Mouse (Mus musculus): ENCODE data around the gene Zfp2. TPM values are rescaled to one million over a fixed set of nuclear protein-coding genes. Genes with fewer than 3 reads are reported as not detected.

Gene Zfp2
- 5.6 and 7.7 TPM in 2 replicates for polyA plus RNA-seq (2015; fragmentation: Nextera tagmentation; extraction: Ambion mirVana)

DNA sequence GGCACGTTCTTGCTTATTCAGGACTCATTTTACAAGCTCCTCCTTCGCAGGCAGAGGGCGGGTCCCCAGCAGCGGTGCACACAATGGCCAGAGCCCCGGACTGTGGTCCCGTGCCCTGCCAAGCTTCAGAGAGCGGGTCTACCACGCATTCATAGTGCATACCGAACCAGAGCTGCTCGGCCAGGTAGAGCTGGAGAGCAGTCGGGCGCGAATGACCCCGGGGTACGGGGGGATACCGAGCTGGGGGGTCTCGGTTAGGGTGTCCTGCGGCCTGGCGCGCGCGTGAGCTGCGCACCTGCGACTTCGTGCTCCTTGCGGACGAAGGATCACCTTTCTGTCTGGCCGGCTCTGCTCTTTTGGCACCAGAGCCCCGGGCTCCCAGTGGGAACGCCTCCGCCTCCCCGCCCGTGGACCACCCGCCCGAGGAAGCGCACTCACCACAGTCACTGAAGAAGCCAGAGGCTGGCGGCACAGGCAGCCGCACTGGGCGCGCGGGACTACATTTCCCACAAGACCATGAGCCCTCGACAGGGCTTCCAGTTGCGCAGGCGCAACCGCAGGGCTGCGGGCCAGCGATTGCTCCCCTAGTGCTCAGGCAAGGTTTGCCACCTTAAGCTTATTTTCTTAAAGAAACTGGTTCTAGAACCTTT lies at the start of gene Zfp2:
Zfp2 (minus strand) TSS at position 495 of the 650 bp plus-strand sequence.
- Histone ChIP-seq H3K27me3 (no peaks in the 10 kb centered on the region), H3K4me2 (peak within 1 kb of the TSS; percentile 67), H3K9me3 (replicated peaks) (no peaks in the 10 kb centered on the region), H3K27ac (peak within 1 kb of the TSS; percentile 55), H3K36me3 (peaks cover 14% of the 10 kb centered on the region), H3K4me1 (replicated peaks) (peaks cover 3% of the 10 kb centered on the region; the same call in 1 of the 2 replicates), H3K9ac (peak within 1 kb of the TSS; percentile 77), H3K4me3 (peak within 1 kb of the TSS; percentile 78)
- peak; percentile 97 for ATAC-seq (replicated peaks; ENCODE audit: insufficient number of reproducible peaks, insufficient read depth, low FRiP score, low read depth)
- WGBS = under 1% methylated on average over 47 of the region's 47 CpGs

DNA sequence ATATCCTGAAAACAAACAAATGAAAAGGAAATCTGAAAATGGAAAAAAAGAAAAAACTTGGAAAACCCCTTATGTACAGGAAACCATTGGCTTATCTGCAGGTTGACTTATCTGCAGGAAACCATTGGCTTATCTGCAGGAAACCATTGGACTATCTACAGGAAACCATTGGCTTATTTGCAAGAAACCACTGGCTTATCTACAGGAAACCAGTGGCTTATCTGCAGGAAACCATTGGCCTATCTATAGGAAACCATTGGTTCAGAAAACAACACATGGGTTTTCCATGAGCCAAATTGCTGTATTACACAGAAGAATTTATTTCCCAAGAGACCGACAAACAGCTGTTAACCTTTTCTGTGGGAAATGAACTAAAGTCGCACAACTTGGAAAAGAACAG lies 48.9 kb upstream of the Zfp2 start:
- WGBS = 64% methylated on average over 2 of the region's 2 CpGs
- H3K27ac ChIP-seq = no peak overlapping the region
- H3K27me3 ChIP-seq = peaks cover 8% of the 10 kb centered on the region; the same call in 1 of the 2 replicates
- H3K4me3 ChIP-seq = no peak overlapping the region
- no peaks in the 10 kb centered on the region for H3K9me3 ChIP-seq (replicated peaks)
- no peak overlapping the region for H3K4me2 ChIP-seq
- H3K9ac ChIP-seq = no peak overlapping the region
- H3K4me1 ChIP-seq (replicated peaks) = no peaks in the 10 kb centered on the region
- H3K36me3 ChIP-seq = no peaks in the 10 kb centered on the region
- no peak for ATAC-seq (replicated peaks; ENCODE audit: insufficient number of reproducible peaks, insufficient read depth, low FRiP score, low read depth)

DNA sequence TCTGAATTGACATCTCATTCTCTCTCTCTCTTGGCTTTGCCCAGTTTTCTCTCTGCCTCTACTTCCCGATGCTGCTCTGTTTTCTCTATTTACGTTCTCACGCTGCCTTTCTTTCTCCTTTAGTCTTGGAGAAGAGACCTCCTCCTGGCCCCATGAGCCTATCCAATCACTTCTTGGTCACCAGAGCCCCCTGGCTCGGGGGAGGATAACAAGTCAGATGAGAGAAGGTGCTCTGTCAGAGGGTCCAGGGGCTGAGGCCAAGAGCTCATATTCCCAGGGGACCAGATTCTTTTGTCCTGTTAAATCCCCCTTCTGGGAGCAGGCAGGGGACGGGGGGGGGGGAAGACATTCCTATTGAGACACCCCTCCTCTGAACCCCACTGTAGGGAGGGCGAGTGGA lies 37.7 kb upstream of the Zfp2 start, which contains the start of gene Prop1:
Prop1 (minus strand) TSS at position 101 of the 400 bp plus-strand sequence.
- no peak within 1 kb of the TSS for H3K9ac ChIP-seq
- H3K27ac ChIP-seq = no peak within 1 kb of the TSS
- H3K4me1 ChIP-seq (replicated peaks) = no peaks in the 10 kb centered on the region
- H3K9me3 ChIP-seq (replicated peaks) = no peaks in the 10 kb centered on the region
- H3K36me3 ChIP-seq = no peaks in the 10 kb centered on the region
- H3K4me3 ChIP-seq = no peak within 1 kb of the TSS
- no peak within 1 kb of the TSS for H3K4me2 ChIP-seq
- WGBS = 65% methylated on average over 6 of the region's 6 CpGs
- H3K27me3 ChIP-seq = peaks cover 25% of the 10 kb centered on the region
- no peak for ATAC-seq (replicated peaks; ENCODE audit: insufficient number of reproducible peaks, insufficient read depth, low FRiP score, low read depth)

DNA sequence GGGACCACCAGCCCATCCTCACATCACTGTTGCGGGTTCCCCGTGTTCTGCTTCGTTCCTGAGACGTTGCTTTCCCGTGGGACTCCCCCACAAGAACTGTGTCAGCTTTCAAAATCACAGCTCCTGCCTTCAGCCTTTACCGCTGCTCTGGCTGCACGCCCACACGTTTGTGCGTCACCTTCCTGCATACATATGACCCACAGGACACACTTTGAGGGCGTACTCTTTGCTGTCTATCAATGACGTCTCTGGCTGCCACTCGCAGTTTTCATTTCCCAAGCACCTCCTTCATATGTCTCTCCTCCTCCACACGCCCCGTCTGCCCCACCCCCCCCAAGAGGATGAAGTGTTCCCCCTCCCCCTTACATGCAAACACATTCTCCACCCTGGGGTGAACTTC lies 36.3 kb upstream of the Zfp2 start:
- Histone ChIP-seq H3K4me2 (no peak overlapping the region), H3K27ac (no peak overlapping the region), H3K4me3 (no peak overlapping the region), H3K27me3 (peaks cover 25% of the 10 kb centered on the region), H3K9me3 (replicated peaks) (no peaks in the 10 kb centered on the region), H3K4me1 (replicated peaks) (no peaks in the 10 kb centered on the region), H3K36me3 (no peaks in the 10 kb centered on the region), H3K9ac (no peak overlapping the region)
- 51% methylated on average over 14 of the region's 14 CpGs for WGBS
- ATAC-seq (replicated peaks; ENCODE audit: insufficient number of reproducible peaks, insufficient read depth, low FRiP score, low read depth) = no peak

DNA sequence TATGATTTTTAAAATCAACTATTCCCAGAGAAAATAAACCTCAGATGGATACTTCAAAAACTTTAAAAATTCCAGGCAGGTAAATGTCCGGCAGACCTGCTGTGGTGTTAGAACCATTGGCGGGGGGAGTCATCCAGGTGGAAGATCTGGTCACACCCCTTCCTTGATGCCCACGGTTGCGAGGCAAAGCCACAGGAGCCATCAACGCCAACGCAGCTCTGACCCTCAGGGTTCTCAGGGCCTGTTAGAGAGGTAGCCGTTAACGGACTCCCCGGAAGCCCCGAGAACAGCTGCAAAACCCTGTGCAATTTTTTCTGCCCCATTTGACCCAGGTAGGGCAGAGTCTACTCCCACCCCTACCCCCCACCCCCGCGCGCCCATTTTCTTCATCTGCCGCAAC lies 27.5 kb upstream of the Zfp2 start, which contains the start of gene 4933414I15Rik:
4933414I15Rik (minus strand) TSS at position 260 of the 400 bp plus-strand sequence.
- H3K27me3 ChIP-seq = peaks cover 20% of the 10 kb centered on the region
- H3K4me2 ChIP-seq = no peak within 1 kb of the TSS

DNA sequence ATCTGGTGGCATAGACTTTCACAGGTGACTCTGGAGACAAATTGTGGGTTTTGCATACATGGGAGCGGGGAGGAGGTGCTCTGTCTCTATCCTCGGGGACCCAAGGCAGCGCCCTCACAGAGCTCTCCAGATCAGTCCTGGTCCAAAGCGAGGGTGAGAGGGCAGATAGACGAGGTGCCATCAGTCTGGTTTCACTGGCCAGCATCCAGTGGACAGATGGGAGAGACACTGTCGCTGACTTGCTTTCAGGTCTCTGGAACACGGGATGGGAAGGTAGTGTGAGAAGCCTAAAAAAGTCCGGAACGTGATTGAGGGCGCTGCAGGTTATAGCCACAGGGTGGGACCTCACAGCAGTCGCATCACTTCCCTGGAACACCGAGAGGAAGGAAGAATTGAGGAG lies 26.4 kb upstream of the Zfp2 start:
- Histone ChIP-seq H3K4me3 (no peak overlapping the region), H3K4me1 (replicated peaks) (no peaks in the 10 kb centered on the region), H3K4me2 (no peak overlapping the region), H3K27me3 (peaks cover 20% of the 10 kb centered on the region), H3K9me3 (replicated peaks) (no peaks in the 10 kb centered on the region), H3K36me3 (no peaks in the 10 kb centered on the region), H3K9ac (no peak overlapping the region), H3K27ac (no peak overlapping the region)
- 56% methylated on average over 12 of the region's 12 CpGs for WGBS
- ATAC-seq (replicated peaks; ENCODE audit: insufficient number of reproducible peaks, insufficient read depth, low FRiP score, low read depth) = no peak

More for the DNA sequence above, 27.5 kb upstream of the Zfp2 start, which contains the start of gene 4933414I15Rik:
- Histone ChIP-seq H3K27ac (no peak within 1 kb of the TSS), H3K4me3 (no peak within 1 kb of the TSS), H3K9ac (no peak within 1 kb of the TSS), H3K9me3 (replicated peaks) (no peaks in the 10 kb centered on the region), H3K36me3 (no peaks in the 10 kb centered on the region), H3K4me1 (replicated peaks) (no peaks in the 10 kb centered on the region)
- WGBS = 72% methylated on average over 14 of the region's 14 CpGs
- no peak for ATAC-seq (replicated peaks; ENCODE audit: insufficient number of reproducible peaks, insufficient read depth, low FRiP score, low read depth)

DNA sequence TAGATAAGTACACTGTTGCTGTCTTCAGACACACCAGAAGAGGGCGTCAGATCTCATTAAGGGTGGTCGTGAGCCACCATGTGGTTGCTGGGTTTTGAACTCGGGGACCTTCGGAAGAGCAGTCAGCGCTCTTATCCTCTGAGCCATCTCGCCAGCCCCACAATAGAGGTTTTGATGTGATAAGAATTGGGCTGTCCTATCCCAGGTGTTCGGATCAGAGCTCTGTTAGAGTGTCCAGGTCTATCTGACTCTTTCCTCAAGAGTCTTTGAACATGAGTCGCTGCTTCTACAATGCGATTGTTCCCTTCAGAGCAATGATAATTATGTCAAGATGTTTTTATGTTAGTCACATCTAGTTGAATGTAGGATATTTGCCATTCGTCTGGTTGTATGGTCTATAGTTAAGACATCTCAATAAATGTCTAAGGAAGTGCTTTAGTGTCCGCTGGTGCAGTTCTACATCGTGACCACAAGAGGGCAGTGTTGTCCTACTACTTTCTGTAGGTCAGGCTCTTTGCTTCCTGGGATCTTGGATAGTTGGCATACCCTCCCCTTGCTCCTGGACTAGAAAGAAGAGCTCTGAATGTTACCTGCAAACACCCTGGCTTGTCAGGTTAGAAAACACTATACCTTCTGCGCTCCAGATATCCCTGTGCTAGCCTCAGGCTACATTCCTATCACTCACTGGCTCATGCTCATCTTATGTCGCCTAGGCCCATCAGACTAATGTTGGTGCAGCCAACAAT lies 23.8 kb upstream of the Zfp2 start:
- ATAC-seq (replicated peaks; ENCODE audit: insufficient number of reproducible peaks, insufficient read depth, low FRiP score, low read depth) = no peak
- Histone ChIP-seq H3K27me3 (peaks cover 22% of the 10 kb centered on the region), H3K9ac (no peak overlapping the region), H3K4me3 (no peak overlapping the region), H3K4me2 (no peak overlapping the region), H3K4me1 (replicated peaks) (no peaks in the 10 kb centered on the region), H3K9me3 (replicated peaks) (no peaks in the 10 kb centered on the region), H3K36me3 (no peaks in the 10 kb centered on the region), H3K27ac (no peak overlapping the region)
- WGBS = 34% methylated on average over 14 of the region's 14 CpGs

DNA sequence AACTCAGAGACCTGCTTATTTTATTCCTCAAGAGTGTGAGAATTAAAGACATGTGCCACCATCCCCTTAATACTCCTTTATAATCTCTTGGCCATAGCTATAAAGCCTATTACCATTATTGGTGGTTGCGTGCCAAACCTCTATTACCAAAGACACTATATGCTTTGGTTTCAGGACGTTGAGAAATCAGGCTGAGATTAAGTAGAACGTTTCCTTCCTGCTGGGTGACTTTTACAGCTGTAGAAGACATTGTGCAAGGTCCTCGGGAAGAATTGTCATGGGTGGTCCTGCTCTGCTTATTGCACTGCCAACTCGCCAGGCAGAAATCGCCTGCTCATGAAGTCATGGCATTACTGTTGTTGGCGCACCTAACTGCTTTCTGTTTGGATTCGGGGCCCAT lies 22.5 kb upstream of the Zfp2 start:
- no peak for ATAC-seq (replicated peaks; ENCODE audit: insufficient number of reproducible peaks, insufficient read depth, low FRiP score, low read depth)
- H3K27me3 ChIP-seq = peaks cover 14% of the 10 kb centered on the region
- 68% methylated on average over 8 of the region's 8 CpGs for WGBS
- no peaks in the 10 kb centered on the region for H3K36me3 ChIP-seq
- no peak overlapping the region for H3K27ac ChIP-seq
- no peak overlapping the region for H3K9ac ChIP-seq
- no peak overlapping the region for H3K4me3 ChIP-seq
- no peaks in the 10 kb centered on the region for H3K9me3 ChIP-seq (replicated peaks)
- H3K4me1 ChIP-seq (replicated peaks) = no peaks in the 10 kb centered on the region
- no peak overlapping the region for H3K4me2 ChIP-seq

DNA sequence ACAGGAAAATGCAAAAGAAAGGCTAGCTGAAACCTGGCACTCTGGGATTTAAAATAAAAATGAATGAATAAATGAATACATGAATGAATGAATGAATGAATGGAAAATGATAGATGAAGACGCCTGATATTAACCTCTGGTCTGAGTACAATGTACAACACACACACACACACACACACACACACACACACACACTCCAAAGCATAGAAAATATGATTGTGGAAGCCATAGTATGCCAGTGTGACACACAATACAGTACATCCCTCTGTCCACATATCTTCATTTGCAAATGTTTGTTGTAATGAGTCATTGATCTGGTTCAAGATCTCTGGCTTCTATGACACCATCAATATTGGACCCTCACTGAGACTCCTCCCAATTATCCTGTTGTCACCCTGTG lies 16.1 kb upstream of the Zfp2 start:
- Histone ChIP-seq H3K4me3 (no peak overlapping the region; the same call in 1 of the 2 replicates), H3K9me3 (replicated peaks) (no peaks in the 10 kb centered on the region), H3K27me3 (0 out of 2 replicates have a peak, but pooled peaks cover 2% of the 10 kb centered on the region), H3K9ac (0 out of 2 replicates have a peak overlapping the region, but pooled peaks have one; percentile 76), H3K27ac (no peak overlapping the region), H3K4me2 (peak overlapping the region; percentile 94), H3K36me3 (no peaks in the 10 kb centered on the region), H3K4me1 (replicated peaks) (peaks cover 9% of the 10 kb centered on the region; the same call in 1 of the 2 replicates)
- no peak for ATAC-seq (replicated peaks; ENCODE audit: insufficient number of reproducible peaks, insufficient read depth, low FRiP score, low read depth)
- WGBS = 62% methylated on average over 1 of the region's 1 CpGs

DNA sequence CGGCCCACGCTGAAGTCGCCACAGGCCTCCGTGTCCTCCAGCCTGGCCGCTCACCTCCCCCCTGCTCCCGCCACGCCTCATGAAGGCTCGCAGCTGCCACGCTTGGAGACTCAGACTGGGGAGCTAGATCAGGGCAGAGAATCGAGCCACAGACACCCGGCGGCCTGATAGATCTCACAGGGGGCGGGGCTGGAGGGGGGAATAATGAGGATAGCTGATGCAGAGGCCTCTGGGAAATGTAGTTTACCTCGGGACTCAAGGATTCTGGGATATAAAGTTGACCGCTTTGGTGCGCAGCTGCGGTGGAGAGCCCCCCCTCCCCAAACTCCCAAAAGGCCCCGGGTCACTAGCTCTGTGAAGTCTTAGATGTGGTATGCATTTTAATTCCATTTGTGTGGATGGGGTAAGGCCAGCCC lies 15.5 kb upstream of the Zfp2 start, which contains the start of gene Zfp354b:
Zfp354b (minus strand) TSS at position 183 of the 416 bp plus-strand sequence.
- Histone ChIP-seq H3K27ac (peak within 1 kb of the TSS; percentile 57), H3K9me3 (replicated peaks) (no peaks in the 10 kb centered on the region), H3K4me2 (peak within 1 kb of the TSS; percentile 94), H3K9ac (peak within 1 kb of the TSS; percentile 76), H3K4me3 (peak within 1 kb of the TSS; percentile 86), H3K4me1 (replicated peaks) (peaks cover 9% of the 10 kb centered on the region; the same call in 1 of the 2 replicates), H3K27me3 (0 out of 2 replicates have a peak, but pooled peaks cover 2% of the 10 kb centered on the region), H3K36me3 (no peaks in the 10 kb centered on the region)
- 2% methylated on average over 18 of the region's 18 CpGs for WGBS
- ATAC-seq (replicated peaks; ENCODE audit: insufficient number of reproducible peaks, insufficient read depth, low FRiP score, low read depth) = peak; percentile 89

DNA sequence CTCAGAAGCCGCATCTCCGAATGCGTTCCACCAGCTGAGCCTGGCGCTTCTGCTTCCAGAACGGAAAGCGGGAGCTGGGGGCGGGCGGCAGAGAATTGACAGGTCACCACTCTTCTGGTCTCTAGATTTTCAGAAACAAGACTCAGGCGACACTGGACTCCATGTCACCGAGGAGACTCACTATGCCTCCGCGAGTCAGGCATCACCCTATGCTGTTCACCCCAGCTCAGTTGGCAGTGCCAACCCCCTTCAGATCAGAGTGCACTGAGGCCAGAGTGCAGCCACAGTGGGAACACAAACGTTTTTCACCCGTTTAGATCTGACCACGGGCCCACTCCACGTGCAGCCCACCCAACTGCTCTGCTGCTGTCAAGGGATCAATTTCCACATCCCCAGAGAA lies 15.1 kb upstream of the Zfp2 start:
- Histone ChIP-seq H3K9me3 (replicated peaks) (no peaks in the 10 kb centered on the region), H3K4me2 (peak overlapping the region; percentile 94), H3K27ac (peak overlapping the region; percentile 57), H3K4me3 (peak overlapping the region; percentile 86), H3K27me3 (0 out of 2 replicates have a peak, but pooled peaks cover 2% of the 10 kb centered on the region), H3K36me3 (no peaks in the 10 kb centered on the region), H3K9ac (peak overlapping the region; percentile 76), H3K4me1 (replicated peaks) (peaks cover 9% of the 10 kb centered on the region; the same call in 1 of the 2 replicates)
- WGBS = under 1% methylated on average over 16 of the region's 16 CpGs
- ATAC-seq (replicated peaks; ENCODE audit: insufficient number of reproducible peaks, insufficient read depth, low FRiP score, low read depth) = peak; percentile 63

Measured in heart, embryonic 15.5 days (tissue).